Mouse (Mus musculus): Measurements from ENCODE around the gene Zfp553.

GRCm38 (mm10) chr7:127231376-127231775, 1.5 kb upstream of the Zfp553 start:
- TF ChIP-seq CTCF (IDR thresholded peaks at IDR 0.05) (no peak), EP300 (IDR thresholded peaks at IDR 0.05) (no peak)
